Mouse (Mus musculus) heart, embryonic 16.5 days (tissue): ENCODE results near the gene Coq8a. TPM values are rescaled to one million over a fixed set of nuclear protein-coding genes. Genes with fewer than 3 reads are reported as not detected.

Experiments
- ATAC-seq: fragments of 200-750 bp; cut with Nextera tagmentation; replicated peaks from 2 replicates; pipeline ENCODE4 v1.8.0; 2017; ENCODE audit warnings: moderate number of reproducible peaks; ENCODE audit not compliant: insufficient read depth, low FRiP score; ENCODE audit errors: extremely low read depth
- H3K27ac ChIP-seq: fragments of 300-500 bp; sonication (generic); 2 replicates; pipeline ENCODE4 v1.5.1; 2014; ENCODE audit warnings: mild to moderate bottlenecking, low read length, control low read depth, moderate library complexity
- H3K27me3 ChIP-seq: fragments of 300-500 bp; sonication (generic); 2 replicates; pipeline ENCODE4 v1.6.1; 2014; ENCODE audit warnings: low read length, mixed read lengths; ENCODE audit not compliant: control insufficient read depth, insufficient read depth
- H3K36me3 ChIP-seq: fragments of 300-500 bp; sonication (generic); 2 replicates; pipeline ENCODE4 v1.6.1; 2014; ENCODE audit not compliant: control insufficient read depth, insufficient read depth
- H3K4me1 ChIP-seq: fragments of 300-500 bp; sonication (generic); 2 replicates; pipeline ENCODE4 v1.6.1; 2014; ENCODE audit warnings: low read length, mixed read lengths; ENCODE audit not compliant: control insufficient read depth, insufficient read depth
- H3K4me2 ChIP-seq: fragments of 300-500 bp; sonication (generic); 2 replicates; pipeline ENCODE4 v1.6.1; 2014; ENCODE audit warnings: low read depth, mild to moderate bottlenecking, control low read depth, low read length
- H3K4me3 ChIP-seq: fragments of 300-500 bp; sonication (generic); 2 replicates; pipeline ENCODE4 v1.5.1; 2014; ENCODE audit warnings: mild to moderate bottlenecking, control low read depth, low read length
- H3K9ac ChIP-seq: fragments of 300-500 bp; sonication (generic); 2 replicates; pipeline ENCODE4 v1.6.1; 2014; ENCODE audit warnings: low read length, control low read depth
- H3K9me3 ChIP-seq: fragments of 300-500 bp; sonication (generic); replicated peaks from 2 replicates; pipeline ENCODE4 v1.6.1; 2016; ENCODE audit warnings: low read length; ENCODE audit not compliant: control insufficient read depth
- WGBS: fragments of 180-500 bp; shearing (Covaris S2); extraction: QIAGEN DNeasy Blood & Tissue Kit; methylation state at CpG from one replicate; pipeline ENCODE4 v1.1.7; 2014; 5-methylcytosine and 5-hydroxymethylcytosine counted together
- polyA plus RNA-seq: library from polyadenylated mRNA; unstranded; fragments of >200 nt; fragmentation: Nextera tagmentation; extraction: Ambion mirVana; gene quantifications from 2 replicates; pipeline ENCODE4 v1.2.1, GENCODE M21; 2015

Coq8a gene
- polyA plus RNA-seq, 1 experiment from 2014 or later: 70.0 TPM

DNA sequence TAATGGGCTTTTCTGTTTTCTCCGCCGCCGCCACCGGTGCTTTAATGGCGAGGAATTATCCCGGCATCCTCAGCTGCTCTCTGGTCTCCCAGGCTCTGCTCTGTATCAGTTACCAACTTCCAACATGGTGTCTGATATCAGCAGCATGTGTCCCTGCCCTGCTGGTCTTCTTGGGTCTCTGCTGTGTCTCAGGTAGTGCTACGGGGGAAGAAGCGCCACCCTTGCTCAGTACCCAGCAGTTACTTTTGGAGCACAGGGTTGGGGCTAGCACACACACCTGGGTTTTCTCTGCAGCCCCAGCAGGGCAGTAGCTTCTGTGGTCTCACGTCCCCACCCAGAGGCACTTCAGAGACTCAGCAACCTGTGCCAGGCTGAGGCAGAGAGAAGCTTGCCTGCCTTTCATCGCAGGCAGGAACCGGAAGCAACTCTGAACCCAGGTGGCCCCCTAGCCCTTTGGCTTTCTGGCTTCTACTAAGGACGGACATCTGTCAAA lies 26.9 kb upstream of the Coq8a start:
- Histone ChIP-seq H3K36me3 (peaks cover 4% of the 10 kb centered on the region; the same call in 1 of the 2 replicates), H3K9ac (peak overlapping the region; percentile 68), H3K27me3 (no peaks in the 10 kb centered on the region), H3K4me2 (peak overlapping the region; percentile 72), H3K27ac (peak overlapping the region; percentile 72), H3K4me1 (peaks cover 9% of the 10 kb centered on the region), H3K9me3 (peaks cover 5% of the 10 kb centered on the region), H3K4me3 (peak overlapping the region; percentile 63)
- 5% methylated on average over 12 of the region's 12 CpGs for WGBS
- ATAC-seq: peak; percentile 76

DNA sequence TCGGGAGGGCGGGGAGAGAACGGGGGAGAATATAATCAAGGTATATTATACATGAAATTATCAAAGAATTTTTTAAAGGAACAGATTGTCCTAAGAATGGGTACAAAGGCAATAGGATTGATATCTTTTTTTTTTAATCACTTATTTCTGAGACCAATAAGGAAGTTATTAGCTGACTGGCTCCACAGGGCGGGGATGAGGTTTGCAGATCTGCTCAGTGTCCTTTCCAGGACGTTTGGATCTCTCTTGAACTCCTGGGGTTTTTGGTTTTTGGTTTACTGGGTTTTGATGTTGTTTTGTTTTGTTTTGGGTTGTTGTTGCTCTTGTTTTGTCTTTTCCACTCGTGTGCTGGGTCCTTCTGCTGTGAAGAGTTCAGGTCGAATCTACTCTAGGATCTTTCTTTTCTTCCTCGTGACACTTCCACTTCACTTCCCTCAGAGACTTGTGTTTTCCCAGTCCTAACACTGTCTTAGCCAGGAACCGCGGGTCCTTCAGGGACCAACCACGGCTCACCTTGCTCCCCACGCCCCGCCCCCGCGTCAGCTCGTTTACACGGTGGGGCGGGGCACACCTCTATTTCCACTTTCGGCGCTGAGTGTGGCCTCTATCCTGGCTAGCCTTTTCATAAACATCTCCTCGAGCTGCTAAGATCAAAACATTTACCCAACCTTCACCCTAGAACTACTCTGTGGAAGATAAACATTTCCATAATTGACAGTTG lies 26.3 kb upstream of the Coq8a start:
- peak overlapping the region; percentile 63 for H3K4me3 ChIP-seq
- peaks cover 4% of the 10 kb centered on the region for H3K9me3 ChIP-seq
- H3K36me3 ChIP-seq: peaks cover 4% of the 10 kb centered on the region; the same call in 1 of the 2 replicates
- peak overlapping the region; percentile 68 for H3K9ac ChIP-seq
- peak overlapping the region; percentile 72 for H3K4me2 ChIP-seq
- ATAC-seq: peak; percentile 88
- H3K27ac ChIP-seq: peak overlapping the region; percentile 72
- H3K4me1 ChIP-seq: peaks cover 9% of the 10 kb centered on the region
- no peaks in the 10 kb centered on the region for H3K27me3 ChIP-seq
- WGBS: 17% methylated on average over 21 of the region's 21 CpGs

GRCm38 (mm10) chr1:180222007-180222406 lies 22.6 kb upstream of the Coq8a start:
- Histone ChIP-seq H3K9ac (no peak overlapping the region), H3K4me2 (no peak overlapping the region), H3K36me3 (no peaks in the 10 kb centered on the region), H3K4me1 (peaks cover 9% of the 10 kb centered on the region), H3K27me3 (no peaks in the 10 kb centered on the region), H3K4me3 (no peak overlapping the region), H3K27ac (no peak overlapping the region), H3K9me3 (no peaks in the 10 kb centered on the region)
- 90% methylated on average over 1 of the region's 1 CpGs for WGBS
- ATAC-seq: no peak

GRCm38 (mm10) chr1:180220791-180221542 lies 21.6 kb upstream of the Coq8a start:
- H3K36me3 ChIP-seq: no peaks in the 10 kb centered on the region
- no peaks in the 10 kb centered on the region for H3K27me3 ChIP-seq
- no peak overlapping the region for H3K27ac ChIP-seq
- WGBS: 86% methylated on average over 19 of the region's 19 CpGs
- no peaks in the 10 kb centered on the region for H3K9me3 ChIP-seq
- ATAC-seq: no peak
- H3K4me1 ChIP-seq: peaks cover 4% of the 10 kb centered on the region; the same call in 1 of the 2 replicates
- H3K4me2 ChIP-seq: no peak overlapping the region
- no peak overlapping the region for H3K9ac ChIP-seq
- H3K4me3 ChIP-seq: no peak overlapping the region

- no peaks in the 10 kb centered on the region for H3K4me1 ChIP-seq
- H3K9me3 ChIP-seq: no peaks in the 10 kb centered on the region
- no peak for ATAC-seq
- H3K27me3 ChIP-seq: no peaks in the 10 kb centered on the region
- H3K27ac ChIP-seq: no peak overlapping the region
- 59% methylated on average over 5 of the region's 5 CpGs for WGBS
- H3K4me3 ChIP-seq: no peak overlapping the region
- no peaks in the 10 kb centered on the region for H3K36me3 ChIP-seq
- no peak overlapping the region for H3K9ac ChIP-seq
- no peak overlapping the region for H3K4me2 ChIP-seq
These were observed 17.3 kb upstream of the Coq8a start for GRCm38 (mm10) chr1:180216541-180217276.

GRCm38 (mm10) chr1:180215044-180215443 lies 15.6 kb upstream of the Coq8a start:
- H3K4me3 ChIP-seq: no peak overlapping the region
- peaks cover 8% of the 10 kb centered on the region for H3K4me1 ChIP-seq
- H3K27ac ChIP-seq: no peak overlapping the region
- no peaks in the 10 kb centered on the region for H3K27me3 ChIP-seq
- H3K4me2 ChIP-seq: no peak overlapping the region
- no peaks in the 10 kb centered on the region for H3K9me3 ChIP-seq
- ATAC-seq: peak; percentile 59
- no peak overlapping the region for H3K9ac ChIP-seq
- no peaks in the 10 kb centered on the region for H3K36me3 ChIP-seq
- WGBS: 20% methylated on average over 4 of the region's 4 CpGs

- Histone ChIP-seq H3K4me1 (peaks cover 10% of the 10 kb centered on the region), H3K4me3 (no peak overlapping the region), H3K27ac (no peak overlapping the region), H3K9ac (no peak overlapping the region), H3K36me3 (no peaks in the 10 kb centered on the region), H3K9me3 (no peaks in the 10 kb centered on the region), H3K4me2 (no peak overlapping the region), H3K27me3 (no peaks in the 10 kb centered on the region)
- 82% methylated on average over 5 of the region's 5 CpGs for WGBS
- ATAC-seq: no peak
These were observed 13.5 kb upstream of the Coq8a start for GRCm38 (mm10) chr1:180212911-180213310.

DNA sequence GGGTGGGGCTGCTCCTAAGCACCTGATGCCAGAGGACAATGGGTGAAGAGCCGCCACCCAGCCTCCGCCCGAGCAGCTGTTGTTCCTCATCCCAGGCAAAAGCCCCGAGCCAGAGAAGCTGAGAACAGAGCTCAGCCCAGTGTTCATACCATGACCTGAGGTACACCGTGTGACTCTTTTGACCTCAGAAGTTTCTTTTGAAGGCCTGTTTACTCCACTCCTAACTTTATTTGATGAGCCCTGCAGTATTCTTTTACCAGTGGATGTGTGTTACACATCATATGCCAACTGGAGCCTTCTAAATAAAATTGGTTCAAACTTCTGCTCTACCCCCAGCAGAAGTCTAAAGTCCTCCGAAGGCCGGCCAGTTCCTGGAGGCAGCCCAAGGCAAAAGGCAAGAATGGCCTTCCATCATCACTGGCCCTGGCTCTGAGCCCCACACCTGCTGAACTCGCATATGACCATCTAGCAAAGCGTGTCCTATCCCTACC lies 11.4 kb upstream of the Coq8a start:
- Histone ChIP-seq H3K4me1 (peaks cover 10% of the 10 kb centered on the region), H3K36me3 (no peaks in the 10 kb centered on the region), H3K4me3 (no peak overlapping the region), H3K4me2 (no peak overlapping the region), H3K27ac (peak overlapping the region; percentile 79), H3K27me3 (no peaks in the 10 kb centered on the region), H3K9me3 (no peaks in the 10 kb centered on the region), H3K9ac (no peak overlapping the region)
- 78% methylated on average over 9 of the region's 9 CpGs for WGBS
- no peak; the same call in 1 of the 2 replicates for ATAC-seq
